Mouse (Mus musculus): ENCODE data around the gene Tenm3. TPM values are rescaled to one million over a fixed set of nuclear protein-coding genes. Genes with fewer than 3 reads are reported as not detected.

Gene Tenm3
- polyA plus RNA-seq, 1 experiment from 2014 or later: 36.1 TPM

DNA sequence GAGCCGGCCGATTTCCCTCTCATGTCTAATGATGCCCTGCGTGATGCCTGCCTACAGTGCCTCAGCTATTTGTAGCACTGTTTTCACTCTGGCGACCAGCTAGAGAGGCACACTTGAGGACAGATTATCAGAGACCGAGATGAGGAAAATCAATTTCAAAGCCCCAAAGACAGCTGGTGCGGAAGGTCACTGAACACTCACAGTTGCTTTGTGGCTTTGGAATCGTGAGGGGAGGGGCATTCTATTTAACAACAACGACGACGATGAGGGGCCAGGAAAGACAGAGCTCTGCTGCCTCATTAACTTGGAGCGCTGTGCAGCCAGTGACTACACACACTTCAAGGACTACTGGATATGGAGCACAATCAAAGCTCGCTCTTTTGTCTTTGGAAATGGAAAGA is 443.2 kb downstream of the Tenm3 start:
- H3K9me3 ChIP-seq (ENCODE audit: control insufficient read depth, low read length): no peaks in the 10 kb centered on the region
- H3K4me2 ChIP-seq (ENCODE audit: low read depth): peak overlapping the region; percentile 30
- no peak overlapping the region for H3K27ac ChIP-seq (ENCODE audit: low read depth, low read length)
- no peaks in the 10 kb centered on the region for H3K27me3 ChIP-seq (ENCODE audit: control insufficient read depth, insufficient read depth, low read length)
- no peaks in the 10 kb centered on the region for H3K36me3 ChIP-seq (ENCODE audit: control insufficient read depth, insufficient read depth, low read length)
- H3K9ac ChIP-seq (ENCODE audit: low read length): 0 out of 2 replicates have a peak overlapping the region, but pooled peaks have one; percentile 7
- peak; percentile 81 for ATAC-seq (ENCODE audit: insufficient read depth, low FRiP score, low TSS enrichment)
- 32% methylated on average over 12 of the region's 12 CpGs for WGBS
- H3K4me3 ChIP-seq (ENCODE audit: low read depth, low read length): no peak overlapping the region
- peaks cover 2% of the 10 kb centered on the region; the same call in 1 of the 2 replicates for H3K4me1 ChIP-seq (ENCODE audit: control insufficient read depth, insufficient read depth, low read length)
- peak; percentile 60 for DNase-seq (ENCODE audit: low spot score)

DNA sequence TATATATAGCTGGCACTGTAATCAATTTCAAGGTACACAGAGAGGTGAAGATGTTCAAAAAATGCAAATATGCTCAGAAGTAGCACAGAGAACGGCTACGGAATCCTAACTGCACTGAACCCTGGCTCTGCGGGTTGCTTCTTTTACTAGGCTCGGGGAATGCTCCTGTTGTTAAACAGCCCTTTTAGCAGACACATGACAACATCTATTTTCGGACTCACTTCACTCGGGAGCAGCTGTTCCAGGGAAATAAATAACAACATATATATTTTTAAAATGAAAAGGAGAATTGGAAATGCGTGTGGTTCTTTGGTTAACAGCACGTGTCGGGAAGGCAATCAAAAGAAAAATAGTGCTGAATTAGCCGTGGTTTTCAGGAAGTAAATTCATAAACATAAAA is 457.9 kb downstream of the Tenm3 start:
- no peaks in the 10 kb centered on the region for H3K36me3 ChIP-seq (ENCODE audit: control insufficient read depth, insufficient read depth, low read length)
- H3K4me2 ChIP-seq (ENCODE audit: low read depth): no peak overlapping the region
- WGBS: 72% methylated on average over 10 of the region's 10 CpGs
- no peak overlapping the region for H3K4me3 ChIP-seq (ENCODE audit: low read depth, low read length)
- ATAC-seq (ENCODE audit: insufficient read depth, low FRiP score, low TSS enrichment) (no peak), DNase-seq (ENCODE audit: low spot score) (no peak)
- H3K27ac ChIP-seq (ENCODE audit: low read depth, low read length): no peak overlapping the region
- no peaks in the 10 kb centered on the region for H3K9me3 ChIP-seq (ENCODE audit: control insufficient read depth, low read length)
- H3K9ac ChIP-seq (ENCODE audit: low read length): no peak overlapping the region
- no peaks in the 10 kb centered on the region for H3K4me1 ChIP-seq (ENCODE audit: control insufficient read depth, insufficient read depth, low read length)
- H3K27me3 ChIP-seq (ENCODE audit: control insufficient read depth, insufficient read depth, low read length): no peaks in the 10 kb centered on the region

DNA sequence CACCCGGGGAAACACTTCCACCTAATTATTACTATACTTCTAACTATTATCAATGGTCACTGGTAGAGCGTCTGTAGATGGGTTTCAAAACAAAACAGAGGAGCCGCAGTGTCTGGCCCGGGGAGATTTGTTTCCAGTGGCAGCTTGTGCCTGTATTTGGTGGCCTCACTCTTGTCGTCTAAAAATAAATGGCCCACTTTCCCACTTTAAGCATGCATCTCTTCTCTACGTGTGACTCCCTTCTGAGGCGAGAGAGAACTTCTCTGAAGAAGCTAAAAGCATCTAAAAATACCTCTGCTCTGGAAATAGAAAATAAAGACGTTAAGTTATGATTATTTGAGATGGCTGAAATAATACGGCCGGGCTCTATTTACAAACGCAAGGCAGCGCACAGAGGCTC is 463.7 kb downstream of the Tenm3 start:
- WGBS: 82% methylated on average over 12 of the region's 12 CpGs
- DNase-seq (ENCODE audit: low spot score) (no peak), ATAC-seq (ENCODE audit: insufficient read depth, low FRiP score, low TSS enrichment) (no peak)
- Histone ChIP-seq H3K4me3 (ENCODE audit: low read depth, low read length) (no peak overlapping the region), H3K27me3 (ENCODE audit: control insufficient read depth, insufficient read depth, low read length) (no peaks in the 10 kb centered on the region), H3K9me3 (ENCODE audit: control insufficient read depth, low read length) (no peaks in the 10 kb centered on the region), H3K9ac (ENCODE audit: low read length) (no peak overlapping the region), H3K36me3 (ENCODE audit: control insufficient read depth, insufficient read depth, low read length) (no peaks in the 10 kb centered on the region), H3K4me1 (ENCODE audit: control insufficient read depth, insufficient read depth, low read length) (no peaks in the 10 kb centered on the region), H3K27ac (ENCODE audit: low read depth, low read length) (no peak overlapping the region), H3K4me2 (ENCODE audit: low read depth) (no peak overlapping the region)

DNA sequence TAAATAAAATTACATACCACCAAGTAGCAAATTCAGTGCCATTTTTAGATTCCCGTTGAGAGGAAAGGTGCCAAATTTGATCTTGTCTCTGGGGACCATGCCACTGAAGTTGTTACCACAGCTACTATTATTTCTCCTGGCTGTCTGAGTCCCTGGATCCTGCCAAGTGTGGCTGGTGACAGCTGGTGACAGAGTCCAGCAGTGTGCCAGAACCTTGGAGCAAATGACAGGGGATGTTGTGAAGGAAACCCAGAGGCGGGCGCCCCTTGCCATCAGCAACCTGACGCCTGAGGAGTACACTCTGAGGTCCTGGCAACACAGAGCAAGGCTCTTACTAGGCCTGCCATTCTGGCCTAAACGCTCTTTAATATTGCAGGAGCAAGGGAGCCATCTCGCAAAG is 467.0 kb downstream of the Tenm3 start:
- H3K9ac ChIP-seq (ENCODE audit: low read length): no peak overlapping the region
- H3K27me3 ChIP-seq (ENCODE audit: control insufficient read depth, insufficient read depth, low read length): no peaks in the 10 kb centered on the region
- no peaks in the 10 kb centered on the region for H3K4me1 ChIP-seq (ENCODE audit: control insufficient read depth, insufficient read depth, low read length)
- H3K4me3 ChIP-seq (ENCODE audit: low read depth, low read length): no peak overlapping the region
- no peak overlapping the region for H3K4me2 ChIP-seq (ENCODE audit: low read depth)
- WGBS: 87% methylated on average over 6 of the region's 6 CpGs
- H3K36me3 ChIP-seq (ENCODE audit: control insufficient read depth, insufficient read depth, low read length): no peaks in the 10 kb centered on the region
- DNase-seq (ENCODE audit: low spot score) (no peak), ATAC-seq (ENCODE audit: insufficient read depth, low FRiP score, low TSS enrichment) (no peak)
- no peak overlapping the region for H3K27ac ChIP-seq (ENCODE audit: low read depth, low read length)
- no peaks in the 10 kb centered on the region for H3K9me3 ChIP-seq (ENCODE audit: control insufficient read depth, low read length)

DNA sequence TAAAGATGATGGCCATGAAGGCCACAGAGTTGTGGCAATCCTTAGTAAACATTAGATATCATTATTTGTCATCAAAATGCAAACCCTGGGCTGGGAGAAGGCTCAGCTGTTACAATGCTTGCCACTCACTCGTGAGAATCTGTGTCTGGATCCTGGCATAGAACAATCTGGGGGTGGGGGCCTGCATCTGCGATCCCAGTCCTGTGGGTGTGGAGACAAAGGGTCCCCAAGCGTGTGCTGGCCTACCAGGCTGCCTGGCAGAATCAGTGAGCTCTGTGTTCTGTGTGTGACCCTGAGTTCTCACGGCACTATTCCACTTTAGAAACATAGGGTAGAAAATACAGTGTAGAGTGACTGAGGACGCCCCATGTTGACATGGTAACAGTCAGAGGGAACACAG is 468.6 kb downstream of the Tenm3 start:
- no peak for ATAC-seq (ENCODE audit: insufficient read depth, low FRiP score, low TSS enrichment)
- Histone ChIP-seq H3K4me3 (ENCODE audit: low read depth, low read length) (no peak overlapping the region), H3K9ac (ENCODE audit: low read length) (no peak overlapping the region), H3K4me2 (ENCODE audit: low read depth) (no peak overlapping the region), H3K4me1 (ENCODE audit: control insufficient read depth, insufficient read depth, low read length) (no peaks in the 10 kb centered on the region), H3K27me3 (ENCODE audit: control insufficient read depth, insufficient read depth, low read length) (no peaks in the 10 kb centered on the region), H3K36me3 (ENCODE audit: control insufficient read depth, insufficient read depth, low read length) (no peaks in the 10 kb centered on the region), H3K27ac (ENCODE audit: low read depth, low read length) (no peak overlapping the region), H3K9me3 (ENCODE audit: control insufficient read depth, low read length) (no peaks in the 10 kb centered on the region)
- 81% methylated on average over 5 of the region's 5 CpGs for WGBS
- no peak for DNase-seq (ENCODE audit: low spot score)

DNA sequence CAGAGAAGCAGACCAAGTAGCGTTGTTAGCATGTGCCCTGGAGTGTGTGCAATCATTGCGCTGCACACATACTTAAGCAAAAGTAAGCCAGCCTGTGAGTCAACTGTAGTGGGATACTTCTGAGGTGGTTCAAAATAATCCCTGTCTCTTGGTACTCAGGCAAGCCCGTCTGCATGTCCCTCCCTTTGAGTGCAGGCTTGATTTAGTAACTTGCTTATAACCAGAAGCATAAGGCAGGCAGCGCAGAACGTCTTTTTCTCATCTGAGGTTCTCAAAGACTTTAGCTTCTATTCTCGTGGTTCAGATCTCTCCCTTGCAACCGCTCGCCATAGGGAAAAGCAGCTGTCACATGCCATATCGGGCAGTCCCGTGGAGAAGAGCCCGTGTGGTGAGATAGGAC is 470.3 kb downstream of the Tenm3 start:
- Histone ChIP-seq H3K4me1 (ENCODE audit: control insufficient read depth, insufficient read depth, low read length) (no peaks in the 10 kb centered on the region), H3K4me3 (ENCODE audit: low read depth, low read length) (no peak overlapping the region), H3K27ac (ENCODE audit: low read depth, low read length) (no peak overlapping the region), H3K9ac (ENCODE audit: low read length) (no peak overlapping the region), H3K9me3 (ENCODE audit: control insufficient read depth, low read length) (no peaks in the 10 kb centered on the region), H3K27me3 (ENCODE audit: control insufficient read depth, insufficient read depth, low read length) (no peaks in the 10 kb centered on the region), H3K36me3 (ENCODE audit: control insufficient read depth, insufficient read depth, low read length) (no peaks in the 10 kb centered on the region), H3K4me2 (ENCODE audit: low read depth) (no peak overlapping the region)
- WGBS: 92% methylated on average over 11 of the region's 11 CpGs
- no peak for ATAC-seq (ENCODE audit: insufficient read depth, low FRiP score, low TSS enrichment)
- no peak for DNase-seq (ENCODE audit: low spot score)

DNA sequence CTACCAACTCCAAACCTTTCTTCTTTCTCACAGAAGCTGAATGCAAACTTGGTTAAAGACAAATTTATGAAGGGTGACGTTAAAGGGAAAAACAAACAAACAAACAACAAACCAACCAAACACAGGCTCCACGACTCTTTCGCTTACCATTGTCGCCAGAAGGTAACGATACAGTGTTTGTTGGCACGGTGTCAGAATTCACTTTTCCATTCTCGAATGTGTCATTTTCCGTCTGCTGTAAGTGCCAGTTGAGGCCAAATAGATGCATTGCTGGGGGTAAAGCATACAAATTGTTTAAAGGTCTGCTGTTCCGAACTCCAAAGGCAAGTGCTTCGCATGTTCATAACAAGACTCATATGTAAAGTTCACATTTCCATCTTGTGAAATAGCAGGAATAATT is 476.6 kb downstream of the Tenm3 start:
- WGBS: 93% methylated on average over 10 of the region's 10 CpGs
- H3K36me3 ChIP-seq (ENCODE audit: control insufficient read depth, insufficient read depth, low read length): no peaks in the 10 kb centered on the region
- H3K27ac ChIP-seq (ENCODE audit: low read depth, low read length): no peak overlapping the region

DNA sequence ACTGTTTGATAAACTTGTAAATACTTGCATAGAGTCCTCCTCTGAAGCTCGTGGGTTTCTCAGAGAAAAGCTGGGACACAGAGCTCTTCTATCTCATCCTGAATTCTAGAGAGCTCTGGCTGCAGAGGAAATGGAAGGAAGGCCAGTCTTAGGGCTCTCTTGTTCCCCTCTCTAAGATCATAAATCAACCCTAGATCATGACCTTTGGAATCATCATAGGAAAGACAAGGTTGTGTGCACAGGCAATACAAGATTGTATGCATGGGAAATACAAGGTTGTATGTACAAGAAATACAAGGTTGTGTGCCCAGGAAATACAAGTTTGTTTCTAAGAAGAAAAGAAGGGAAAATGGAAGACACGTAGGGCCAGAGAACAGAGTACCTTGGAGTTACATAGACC is 486.9 kb downstream of the Tenm3 start:
- no peak overlapping the region for H3K27ac ChIP-seq (ENCODE audit: low read depth, low read length)
- ATAC-seq (ENCODE audit: insufficient read depth, low FRiP score, low TSS enrichment) (no peak), DNase-seq (ENCODE audit: low spot score) (no peak)
- no peak overlapping the region for H3K4me3 ChIP-seq (ENCODE audit: low read depth, low read length)
- no peaks in the 10 kb centered on the region for H3K27me3 ChIP-seq (ENCODE audit: control insufficient read depth, insufficient read depth, low read length)
- WGBS: 87% methylated on average over 2 of the region's 2 CpGs
- no peaks in the 10 kb centered on the region for H3K4me1 ChIP-seq (ENCODE audit: control insufficient read depth, insufficient read depth, low read length)
- H3K4me2 ChIP-seq (ENCODE audit: low read depth): no peak overlapping the region
- H3K36me3 ChIP-seq (ENCODE audit: control insufficient read depth, insufficient read depth, low read length): no peaks in the 10 kb centered on the region
- H3K9ac ChIP-seq (ENCODE audit: low read length): no peak overlapping the region
- H3K9me3 ChIP-seq (ENCODE audit: control insufficient read depth, low read length): no peaks in the 10 kb centered on the region

More for the DNA sequence above, 476.6 kb downstream of the Tenm3 start:
- no peak overlapping the region for H3K9ac ChIP-seq (ENCODE audit: low read length)
- H3K9me3 ChIP-seq (ENCODE audit: control insufficient read depth, low read length): no peaks in the 10 kb centered on the region
- ATAC-seq (ENCODE audit: insufficient read depth, low FRiP score, low TSS enrichment): no peak
- H3K4me1 ChIP-seq (ENCODE audit: control insufficient read depth, insufficient read depth, low read length): no peaks in the 10 kb centered on the region
- DNase-seq (ENCODE audit: low spot score): no peak
- no peak overlapping the region for H3K4me2 ChIP-seq (ENCODE audit: low read depth)
- no peak overlapping the region for H3K4me3 ChIP-seq (ENCODE audit: low read depth, low read length)
- H3K27me3 ChIP-seq (ENCODE audit: control insufficient read depth, insufficient read depth, low read length): no peaks in the 10 kb centered on the region

DNA sequence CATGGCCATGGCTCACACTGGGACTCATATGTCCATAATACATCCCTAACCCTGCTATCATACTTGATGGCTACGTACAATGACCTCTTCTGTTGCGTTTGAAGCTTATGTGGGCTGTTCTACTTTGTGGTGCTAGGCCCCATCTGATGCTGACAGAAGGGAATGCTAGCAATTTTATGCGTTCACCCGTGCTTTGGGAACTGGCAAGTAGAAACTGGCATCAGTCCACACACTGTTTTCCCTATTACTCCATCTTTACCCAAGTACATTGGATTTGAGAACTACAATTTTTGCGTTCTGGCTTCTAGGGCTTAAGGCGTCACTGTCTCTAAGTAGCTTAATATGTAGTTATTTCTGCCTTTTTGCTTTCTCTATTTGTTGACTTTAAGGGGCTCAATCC is 490.3 kb downstream of the Tenm3 start:
- Histone ChIP-seq H3K4me1 (ENCODE audit: control insufficient read depth, insufficient read depth, low read length) (no peaks in the 10 kb centered on the region), H3K4me2 (ENCODE audit: low read depth) (no peak overlapping the region), H3K27me3 (ENCODE audit: control insufficient read depth, insufficient read depth, low read length) (no peaks in the 10 kb centered on the region), H3K36me3 (ENCODE audit: control insufficient read depth, insufficient read depth, low read length) (no peaks in the 10 kb centered on the region), H3K9me3 (ENCODE audit: control insufficient read depth, low read length) (no peaks in the 10 kb centered on the region), H3K9ac (ENCODE audit: low read length) (no peak overlapping the region), H3K4me3 (ENCODE audit: low read depth, low read length) (no peak overlapping the region), H3K27ac (ENCODE audit: low read depth, low read length) (no peak overlapping the region)
- ATAC-seq (ENCODE audit: insufficient read depth, low FRiP score, low TSS enrichment) (no peak), DNase-seq (ENCODE audit: low spot score) (no peak)
- 94% methylated on average over 6 of the region's 6 CpGs for WGBS
